20 mouse cellular contexts compared by ENCODE assay signal in the genomic region with DNA sequence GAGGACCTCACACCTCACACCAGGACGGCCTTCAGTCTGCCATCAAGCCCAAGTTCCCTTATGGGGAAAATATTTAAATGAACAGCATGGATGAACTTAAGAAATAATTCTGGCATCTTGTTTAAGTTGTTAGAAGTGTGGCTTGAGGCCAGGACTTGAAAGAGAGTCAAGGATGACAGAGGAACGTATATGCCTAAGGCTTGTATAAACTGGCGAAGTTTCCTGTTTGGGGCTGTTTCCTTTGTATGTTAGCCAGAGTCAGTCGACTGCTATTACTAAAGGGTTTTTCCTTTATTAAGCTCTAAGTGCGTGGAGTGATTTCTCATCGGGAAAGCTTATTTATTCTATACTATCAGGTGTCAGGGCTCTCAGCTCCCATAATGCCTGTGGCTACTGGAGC. TPM values are rescaled to one million over a fixed set of nuclear protein-coding genes. Genes with fewer than 3 reads are reported as not detected.
"Had no signal": no experiment of that assay in that cellular context is flagged by ENCODE, and none has a peak within 500 bp of the region (broad histone marks: within the 10 kb centered on the region; RNA-seq: fewer than 3 reads in every experiment).

No protein-coding gene starts in this region.

- DNase-seq: kidney, adult 11 months; kidney, adult 8-10 months; kidney, postnatal 10 days; kidney, postnatal 36 days; layer of hippocampus, postnatal 36 days; liver, embryonic 13.5 days; right cerebral cortex, adult 18-20 months; right cerebral cortex, postnatal 25 days; spleen, adult 18-20 months; thymus, adult 18-20 months; thymus, postnatal 36 days had no signal

- H3K9ac ChIP-seq: kidney, embryonic 15.5 days; liver, embryonic 13.5 days; midbrain, embryonic 12.5 days; midbrain, embryonic 15.5 days; neural tube, embryonic 12.5 days; neural tube, embryonic 15.5 days; stomach, embryonic 15.5 days had no signal

- H3K27ac ChIP-seq: kidney, embryonic 15.5 days; left cerebral cortex, adult 2 months; liver, embryonic 13.5 days; midbrain, embryonic 12.5 days; midbrain, embryonic 15.5 days; neural tube, embryonic 12.5 days; neural tube, embryonic 15.5 days; stomach, embryonic 15.5 days had no signal

- H3K4me3 ChIP-seq: kidney, embryonic 15.5 days; left cerebral cortex, adult 2 months; liver, embryonic 13.5 days; megakaryocyte, embryonic 14.5 days; midbrain, embryonic 12.5 days; midbrain, embryonic 15.5 days; neural tube, embryonic 12.5 days; neural tube, embryonic 15.5 days; stomach, embryonic 15.5 days had no signal

- ATAC-seq: midbrain, embryonic 15.5 days had no signal

- H3K36me3 ChIP-seq: kidney, embryonic 15.5 days; liver, embryonic 13.5 days; midbrain, embryonic 12.5 days; midbrain, embryonic 15.5 days; neural tube, embryonic 12.5 days; neural tube, embryonic 15.5 days; stomach, embryonic 15.5 days had no signal

- H3K4me2 ChIP-seq: kidney, embryonic 15.5 days; liver, embryonic 13.5 days; midbrain, embryonic 12.5 days; midbrain, embryonic 15.5 days; neural tube, embryonic 12.5 days; neural tube, embryonic 15.5 days; stomach, embryonic 15.5 days had no signal

- H3K9me3 ChIP-seq: kidney, embryonic 15.5 days; liver, embryonic 13.5 days; midbrain, embryonic 12.5 days; midbrain, embryonic 15.5 days; neural tube, embryonic 12.5 days; neural tube, embryonic 15.5 days; stomach, embryonic 15.5 days had no signal

- H3K27me3 ChIP-seq: kidney, embryonic 15.5 days; midbrain, embryonic 15.5 days; neural tube, embryonic 15.5 days; stomach, embryonic 15.5 days had no signal

RNA-seq across cellular contexts. Expression of a gene that starts 25.8 kb away (rescaled TPM):
- polyA plus RNA-seq: limb, embryonic 11.5 days had no signal
